Mouse (Mus musculus) left cerebral cortex, postnatal 36 days (tissue): Measurements from ENCODE around the gene Robo2. TPM values are rescaled to one million over a fixed set of nuclear protein-coding genes. Genes with fewer than 3 reads are reported as not detected.

Source experiments
- DNase-seq, 2 experiments: peaks; one replicate each; pipeline ENCODE4 v3.0.0; 2021 to 2022; ENCODE audit warnings: low spot score in 2 of 2, mixed read lengths in 1 of 2
- intact Hi-C: fragments of 180-260 bp; cut with DNase I; formaldehyde crosslinking; loops from one replicate; pipeline ENCODE4 v1.15.1; 2025
- total RNA-seq, 2 experiments: library from RNA; stranded (reverse); gene quantifications; 2 replicates each; pipeline ENCODE4 v1.2.3; 2021

Robo2 gene
- 100 to 1,000 TPM; 131 to 153 TPM for total RNA-seq

DNA sequence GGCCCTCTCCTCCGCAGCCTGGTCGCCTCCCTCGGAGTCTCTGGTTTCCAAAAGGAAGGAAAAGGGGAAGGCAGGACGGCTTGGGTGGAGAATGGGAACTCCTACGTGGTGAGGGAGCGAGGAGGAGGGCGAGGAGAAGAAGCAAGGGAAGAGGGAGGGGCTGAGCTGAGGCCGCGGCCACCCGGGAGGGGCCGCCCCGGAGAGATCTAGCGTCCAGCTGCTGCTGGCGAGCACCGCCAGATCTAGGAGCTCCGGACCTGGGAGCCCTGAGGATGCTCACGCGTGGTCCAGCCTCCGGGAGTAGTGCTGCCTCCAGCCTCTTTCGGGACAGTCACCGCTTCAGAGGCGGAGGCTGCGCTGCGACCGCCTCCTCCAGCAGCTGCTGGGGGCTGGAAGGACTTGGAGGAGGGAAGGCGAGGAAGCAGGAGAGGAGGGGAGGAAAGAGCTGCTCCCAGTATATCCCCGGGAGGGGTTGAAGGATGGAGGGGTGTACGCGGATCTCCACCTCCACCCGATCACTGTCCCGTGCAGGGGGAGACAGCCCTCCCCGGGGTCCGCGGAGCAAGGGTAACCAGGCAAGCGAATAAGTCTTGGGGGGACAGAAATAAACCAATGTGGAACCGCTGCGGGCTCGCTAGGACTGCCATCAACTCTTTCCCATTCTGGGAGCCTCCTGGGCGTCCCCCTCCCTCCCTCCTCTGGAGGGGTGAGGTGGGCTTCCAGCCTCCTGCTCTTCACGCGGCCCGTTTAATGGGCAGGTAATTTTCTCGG, at the start of gene Robo2:
TSS of gene Robo2 (minus strand) at position 345 of the 771 bp plus-strand sequence.
- peak; percentile 78 to 82 for DNase-seq

DNA sequence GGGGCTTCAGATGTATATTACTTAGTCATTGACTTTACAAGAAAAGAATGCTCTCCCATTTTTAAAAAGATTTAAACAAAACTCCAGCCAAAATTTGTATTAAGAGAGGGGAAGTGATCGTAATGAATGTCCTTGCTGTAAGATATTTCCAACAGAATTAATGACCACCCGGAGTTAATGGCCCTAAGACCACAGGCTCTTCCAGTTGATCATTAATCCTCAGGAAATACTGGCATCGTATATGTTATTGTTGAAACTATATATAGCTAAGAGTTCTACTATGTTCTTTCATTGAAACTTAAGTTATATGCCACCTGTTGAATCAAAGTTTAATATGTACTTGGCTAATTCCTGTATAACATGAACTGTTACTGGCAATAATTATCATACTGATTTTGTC, 46.5 kb upstream of the Robo2 start:
- intact Hi-C loops, result no loop called here
- no peak for DNase-seq

More for the DNA sequence above, at the start of gene Robo2:
- intact Hi-C loops, result loop anchor here (5.0 to 10.0 kb wide), 4 partner anchors 273 to 1414 kb away; no protein-coding TSS in a partner anchor

DNA sequence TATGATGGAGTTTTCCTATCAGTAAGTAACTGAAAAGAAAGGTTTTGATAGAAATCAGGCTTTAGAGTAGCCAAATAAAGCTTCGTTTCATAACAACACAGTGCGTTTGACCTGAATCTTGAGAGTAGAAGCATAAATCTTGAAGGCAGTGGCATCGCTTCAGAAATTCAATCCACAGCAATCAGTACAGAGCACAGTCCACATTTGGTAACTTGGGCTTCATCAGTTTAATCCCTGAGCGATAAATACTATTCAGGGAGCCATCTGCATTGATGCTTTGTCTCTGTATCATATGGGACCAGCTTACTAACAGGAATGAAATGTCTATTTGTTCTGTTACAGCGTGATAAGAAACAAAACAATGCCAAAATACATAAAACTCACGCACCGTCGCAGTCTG, 46.1 kb upstream of the Robo2 start:
- intact Hi-C loops, result no loop called here
- no peak for DNase-seq

DNA sequence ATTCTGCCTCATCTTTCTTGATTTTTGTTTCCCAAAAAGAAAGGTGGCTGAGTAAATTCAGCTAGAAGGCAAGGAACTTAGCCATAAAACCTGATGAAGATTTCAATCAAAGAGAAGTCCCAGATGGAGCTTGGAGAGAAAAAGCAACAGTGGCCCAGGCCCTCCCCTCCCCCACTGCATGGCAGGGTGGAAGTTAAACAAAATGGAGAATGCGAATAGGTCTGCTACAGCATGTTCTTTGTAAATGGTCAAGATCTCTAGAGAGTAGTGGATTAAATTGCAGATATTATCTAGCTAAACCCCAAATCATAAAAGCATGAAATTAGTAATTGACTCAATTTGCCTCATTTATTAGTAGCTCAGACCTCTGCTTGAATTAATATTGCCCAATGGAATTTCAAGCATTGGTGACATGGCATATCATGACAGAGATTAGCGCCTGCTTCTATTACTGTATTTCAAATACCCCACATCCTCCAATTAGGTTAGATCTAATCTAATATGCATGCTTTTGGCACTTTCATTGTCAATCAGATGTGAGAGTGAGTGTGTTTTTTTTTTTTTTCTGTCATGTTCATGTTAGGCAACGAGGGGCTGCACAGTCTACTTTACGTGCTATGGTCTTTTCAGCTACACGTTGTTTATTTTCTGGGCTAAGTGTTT, 45.3 kb upstream of the Robo2 start:
- no peak for DNase-seq
- intact Hi-C loops, result no loop called here

DNA sequence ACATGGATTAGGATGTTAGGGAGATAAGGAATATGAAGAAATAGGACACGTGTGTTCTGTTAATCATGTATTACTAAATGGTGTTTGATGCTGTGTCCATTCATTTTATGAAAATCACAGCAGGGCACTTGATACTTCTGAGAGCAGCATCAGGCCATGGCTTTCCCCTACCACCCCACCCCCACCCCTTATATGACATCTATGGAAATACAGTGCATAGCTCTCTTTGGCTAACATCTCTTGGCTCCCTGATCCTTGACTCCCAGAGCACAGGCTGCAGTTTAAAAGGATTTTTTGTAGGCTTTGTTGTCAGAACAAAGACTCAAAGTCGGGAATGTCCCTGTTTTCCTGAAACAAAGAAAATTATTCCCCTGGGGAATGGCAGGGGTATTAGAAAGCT, 43.6 kb upstream of the Robo2 start:
- intact Hi-C loops, result no loop called here
- no peak for DNase-seq

DNA sequence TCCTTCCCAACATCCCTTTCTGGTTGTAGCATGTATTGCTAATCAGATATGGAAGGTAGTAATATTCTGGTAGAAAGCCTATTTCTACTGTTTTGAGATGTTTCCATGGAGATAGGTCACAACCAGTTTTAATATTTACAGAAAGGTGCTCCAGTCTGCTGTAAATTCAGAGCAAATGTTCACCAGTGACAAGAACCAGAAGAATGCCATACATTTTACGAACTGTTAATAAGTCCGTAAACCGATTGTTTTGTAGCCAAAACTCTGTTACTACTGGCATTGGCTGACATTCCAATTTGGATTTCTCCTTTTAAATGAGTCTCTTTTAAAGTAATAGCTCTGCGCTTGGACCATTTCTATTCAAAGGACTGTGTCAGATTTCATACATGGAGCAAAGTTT, 36.4 kb upstream of the Robo2 start:
- DNase-seq, result no peak
- intact Hi-C loops, result no loop called here

DNA sequence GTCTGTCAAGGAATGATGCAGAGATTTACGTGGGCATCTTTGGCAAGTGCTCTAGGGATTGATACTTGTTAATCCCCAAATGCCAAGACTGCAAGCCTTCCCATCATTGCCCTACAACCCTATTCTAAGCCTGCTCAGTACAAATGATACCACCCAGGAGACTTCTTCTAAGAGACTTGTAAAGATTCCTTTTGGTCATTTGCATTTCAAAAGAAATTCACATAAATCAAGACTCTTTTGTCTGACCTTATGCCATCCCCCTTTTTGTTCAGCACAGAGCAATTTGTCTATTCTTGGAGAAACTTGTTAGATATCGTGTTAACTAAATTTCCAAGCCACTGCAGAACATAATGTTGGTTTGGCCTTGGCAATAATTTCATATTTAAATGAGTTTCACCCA, 15.4 kb upstream of the Robo2 start:
- intact Hi-C loops, result no loop called here
- no peak for DNase-seq

DNA sequence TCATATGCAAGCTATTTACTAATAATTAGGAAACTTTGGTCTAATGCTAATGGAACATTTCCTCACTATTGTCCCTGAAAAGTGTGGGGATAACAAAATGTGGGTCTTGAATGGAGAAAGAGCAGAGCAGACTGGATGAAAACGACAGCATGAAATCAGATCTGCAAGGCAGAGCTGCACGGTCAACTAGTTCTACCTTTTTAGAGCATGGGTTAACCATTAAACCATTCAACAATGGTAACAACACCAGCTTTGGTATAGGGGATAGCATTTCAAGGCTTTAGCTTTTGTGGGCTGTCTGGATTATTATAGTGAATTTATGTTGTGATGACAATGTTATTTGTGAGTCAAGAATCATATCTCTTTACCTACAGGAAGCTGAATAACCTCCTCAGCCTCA, 8.7 kb upstream of the Robo2 start:
- intact Hi-C loops, result no loop called here

DNA sequence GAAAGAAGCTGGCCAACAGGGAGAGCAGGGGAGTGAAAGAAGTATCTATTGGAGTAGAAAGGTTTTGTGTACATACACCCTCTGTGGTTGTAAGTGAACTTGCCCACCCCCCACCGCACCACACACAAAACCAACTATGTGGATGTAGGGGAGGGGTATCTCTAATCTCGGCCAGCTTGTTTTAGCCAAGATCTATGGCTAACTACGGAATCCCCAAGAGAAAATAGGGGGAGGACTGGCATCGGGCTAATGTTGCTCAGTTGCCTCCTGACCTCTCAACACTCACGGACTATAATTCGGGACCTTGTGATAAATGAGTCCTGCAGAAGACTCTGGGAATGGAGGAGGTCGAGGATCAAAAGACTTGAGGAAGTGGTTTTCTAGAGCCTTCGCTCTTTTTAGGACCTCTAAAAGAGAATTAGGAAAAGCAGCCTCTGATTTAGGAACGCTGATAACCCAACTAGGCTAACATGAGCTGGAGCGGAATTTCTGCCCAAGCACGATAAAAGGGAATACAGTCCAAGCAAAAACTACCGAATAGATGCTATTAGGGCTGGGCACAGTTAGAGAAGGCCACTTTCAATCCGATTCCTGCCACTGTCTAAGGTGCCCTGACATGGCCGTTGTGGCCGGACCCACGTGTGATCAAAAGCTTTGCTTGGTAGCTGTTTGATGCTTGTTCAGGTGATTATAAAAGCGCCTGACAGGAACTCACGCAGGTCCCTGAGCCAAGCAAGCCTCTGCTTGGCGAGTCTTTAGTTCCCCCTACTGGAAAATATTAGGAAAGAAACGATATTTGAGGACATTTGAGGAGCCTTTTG, 1.1 kb upstream of the Robo2 start:
- intact Hi-C loops, result loop anchor here (5.0 to 10.0 kb wide), 4 partner anchors 272 to 1415 kb away; no protein-coding TSS in a partner anchor
- DNase-seq, result peak; percentile 53 to 68

More for the DNA sequence above, 8.7 kb upstream of the Robo2 start:
- DNase-seq, result no peak

DNA sequence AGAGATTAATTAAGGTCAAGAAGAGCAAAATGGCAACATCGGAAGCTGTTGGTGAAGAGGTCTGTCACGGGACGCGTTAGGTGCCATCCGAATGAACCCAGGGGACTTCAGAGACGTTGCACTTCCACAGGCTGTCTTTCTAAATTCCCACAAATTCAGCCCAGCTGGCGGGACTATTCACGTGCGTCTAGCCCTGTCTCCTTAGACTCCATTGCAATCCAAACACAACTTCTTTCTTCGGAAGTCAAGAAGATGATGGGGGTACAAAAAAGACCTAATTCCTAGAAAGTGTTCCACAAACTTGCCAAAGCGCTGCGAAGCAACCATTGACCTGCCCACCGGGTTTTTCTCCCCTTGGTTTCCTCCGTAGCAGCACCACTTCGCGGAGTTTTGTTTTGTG, 604 bp downstream of the Robo2 start:
- no peak for DNase-seq
- intact Hi-C loops, result loop anchor here (5.0 to 10.0 kb wide), 4 partner anchors 274 to 1414 kb away; no protein-coding TSS in a partner anchor

DNA sequence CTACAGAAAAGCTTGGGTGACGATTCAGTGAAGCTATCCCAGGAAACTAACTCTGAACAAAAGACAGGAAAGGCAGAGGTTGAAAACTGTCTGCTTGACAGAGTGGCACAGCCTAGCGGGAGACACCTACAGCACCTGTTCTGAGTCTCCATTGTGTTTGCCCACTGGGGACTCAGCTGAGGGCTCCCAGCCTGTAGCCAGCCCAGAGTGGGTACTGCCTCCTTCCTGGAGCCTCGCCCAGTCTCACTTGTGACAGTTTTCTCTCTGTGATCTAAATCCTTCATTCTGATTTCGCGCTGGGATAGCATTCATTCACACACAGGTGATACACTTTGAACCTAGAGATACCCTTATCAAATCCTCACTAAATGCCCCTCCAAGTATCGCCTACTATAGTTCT, 1.5 kb downstream of the Robo2 start:
- peak in 1 of 2 experiments; percentile 19 for DNase-seq
- intact Hi-C loops, result loop anchor here (5.0 to 10.0 kb wide), 4 partner anchors 275 to 1413 kb away; no protein-coding TSS in a partner anchor

DNA sequence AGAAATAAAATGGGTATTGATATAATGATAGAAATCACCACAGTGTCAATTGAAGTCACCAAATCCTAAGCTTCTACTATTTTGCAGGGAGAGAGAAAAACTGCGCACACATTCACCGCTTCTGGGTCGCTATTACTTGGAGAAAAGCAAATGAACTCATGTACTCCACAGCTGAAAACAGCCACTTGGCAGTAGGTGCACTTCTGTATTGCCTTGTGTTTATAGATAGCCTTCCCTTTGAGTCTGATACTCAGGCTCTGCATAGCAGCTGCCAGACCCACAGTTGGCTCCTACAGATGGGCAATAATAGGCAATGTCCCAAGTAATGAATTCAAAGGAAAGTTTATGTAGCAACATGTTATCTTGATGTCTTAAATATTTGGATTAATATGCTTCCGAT, 2.1 kb downstream of the Robo2 start:
- intact Hi-C loops, result no loop called here
- no peak for DNase-seq

DNA sequence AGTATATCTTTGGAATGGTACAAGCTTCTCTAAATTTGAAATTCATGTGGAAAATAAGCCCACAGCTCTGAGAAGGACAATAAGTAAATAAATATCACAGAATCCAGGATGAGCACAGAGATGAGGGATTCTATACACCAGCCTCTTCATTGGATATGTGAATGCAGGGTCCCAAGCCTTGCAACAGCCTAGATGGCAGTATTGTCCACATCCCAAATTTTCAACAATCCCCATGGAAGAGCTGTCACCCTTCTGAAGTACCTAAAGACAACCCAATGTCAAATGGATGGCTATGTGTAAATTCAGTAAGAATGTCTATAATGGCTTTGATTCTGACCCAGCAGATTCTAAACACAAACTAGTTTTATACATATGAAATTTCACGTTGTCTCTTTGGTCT, 3.1 kb downstream of the Robo2 start:
- DNase-seq, result no peak
- intact Hi-C loops, result no loop called here

DNA sequence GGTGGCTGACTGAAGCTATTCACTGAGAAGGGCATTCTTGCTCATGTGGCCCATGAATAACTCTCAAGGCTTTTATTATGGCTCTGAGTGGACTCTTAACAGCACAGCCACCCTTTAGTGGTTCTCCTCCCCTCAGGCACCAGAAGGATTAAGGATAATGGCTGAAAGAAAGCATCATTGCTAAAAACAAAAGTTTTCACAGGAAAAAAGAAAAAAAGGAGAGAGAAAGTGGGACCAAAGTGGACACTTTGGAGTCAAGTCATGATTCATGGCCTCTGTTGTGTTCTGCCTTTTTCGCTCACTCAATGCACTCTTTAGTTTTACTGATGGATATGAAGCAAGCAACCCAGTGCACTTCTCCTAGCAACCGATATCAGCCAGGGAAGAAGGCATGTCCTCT, 14.3 kb downstream of the Robo2 start:
- no peak for DNase-seq
- intact Hi-C loops, result no loop called here

DNA sequence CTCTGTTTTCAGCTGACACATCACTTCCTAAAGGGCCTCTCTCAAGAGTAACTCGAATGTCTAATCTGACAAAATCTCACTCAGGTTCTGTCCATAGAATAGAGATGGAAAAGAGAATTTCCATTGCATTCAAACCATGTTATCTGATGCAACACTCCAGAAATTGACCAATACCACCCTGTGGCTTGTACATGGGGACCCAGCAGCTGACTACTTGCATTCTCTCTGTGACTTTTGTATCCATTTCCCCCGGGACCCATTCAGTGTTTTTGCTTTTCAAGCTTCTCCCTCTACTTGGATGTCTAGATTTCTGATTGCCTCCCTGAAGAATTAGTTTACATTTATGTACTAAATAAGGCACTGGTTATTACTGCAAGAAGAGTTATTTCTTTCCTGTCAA, 15.9 kb downstream of the Robo2 start:
- no peak for DNase-seq
- intact Hi-C loops, result no loop called here

DNA sequence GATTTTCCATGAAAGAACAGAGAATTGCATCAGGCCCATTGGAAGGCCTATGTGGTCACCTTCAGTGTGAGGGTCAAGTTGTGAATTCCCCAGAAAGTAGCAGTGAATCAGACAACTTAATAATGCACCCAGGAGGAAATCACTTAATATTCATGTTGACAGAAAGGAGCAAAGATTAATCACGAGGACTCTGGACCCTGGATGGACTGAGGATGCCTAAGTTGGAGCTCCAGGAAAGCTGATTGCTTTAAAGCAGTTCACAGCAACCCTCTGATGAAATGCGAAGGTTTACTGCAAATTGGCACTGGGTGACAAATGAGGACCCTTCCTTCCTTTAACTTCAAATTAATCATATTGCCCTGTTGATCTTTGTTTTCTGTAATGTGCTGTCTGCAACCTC, 32.2 kb downstream of the Robo2 start:
- intact Hi-C loops, result no loop called here
- no peak for DNase-seq

DNA sequence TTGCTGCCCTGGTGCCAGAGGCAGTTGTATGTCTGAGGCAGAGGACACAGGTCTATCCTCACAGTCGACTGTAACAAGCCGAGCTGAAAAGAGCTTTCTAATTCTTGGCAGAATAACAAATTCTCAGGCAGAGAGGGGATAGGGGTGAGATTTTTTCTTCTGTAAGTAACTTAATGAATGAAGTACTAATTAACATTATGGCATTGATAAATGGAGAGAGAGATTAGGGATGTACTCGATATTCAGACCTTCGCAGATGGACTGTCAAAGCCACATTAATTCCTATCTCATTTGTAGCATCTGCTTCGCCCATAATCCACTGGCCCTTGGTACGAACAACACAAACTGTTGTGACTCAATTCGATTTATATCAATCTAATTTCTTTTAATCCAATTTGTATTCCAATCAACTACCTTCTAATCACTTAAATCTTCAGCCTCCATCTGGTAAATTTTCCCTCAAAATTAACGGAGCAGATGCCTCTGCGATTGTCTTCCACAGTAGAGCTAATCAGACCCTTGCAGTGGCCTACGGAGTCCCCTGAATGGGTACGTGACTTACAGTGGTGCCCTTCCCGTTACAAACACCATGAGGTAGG, 36.2 kb downstream of the Robo2 start:
- DNase-seq, result no peak
- intact Hi-C loops, result no loop called here

DNA sequence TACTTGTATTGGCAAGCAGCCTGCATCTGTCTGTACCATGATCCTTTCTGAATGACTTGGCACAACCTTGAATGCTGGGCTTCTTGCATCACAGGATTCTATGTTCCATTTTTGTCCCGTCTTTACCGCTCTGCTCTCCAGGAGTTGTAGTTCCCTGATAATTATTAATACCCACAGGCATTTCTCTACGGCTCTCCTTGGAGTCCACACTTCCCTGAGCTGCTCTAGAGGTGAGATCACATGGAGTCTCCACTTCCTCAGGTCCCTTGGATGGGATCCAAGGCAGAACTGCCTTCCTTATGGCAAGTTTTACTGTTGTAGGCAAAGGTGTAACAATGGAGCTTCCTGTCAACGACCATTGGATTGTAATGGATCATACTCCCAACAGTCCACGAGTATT, 37.1 kb downstream of the Robo2 start:
- intact Hi-C loops, result no loop called here
- DNase-seq, result no peak

DNA sequence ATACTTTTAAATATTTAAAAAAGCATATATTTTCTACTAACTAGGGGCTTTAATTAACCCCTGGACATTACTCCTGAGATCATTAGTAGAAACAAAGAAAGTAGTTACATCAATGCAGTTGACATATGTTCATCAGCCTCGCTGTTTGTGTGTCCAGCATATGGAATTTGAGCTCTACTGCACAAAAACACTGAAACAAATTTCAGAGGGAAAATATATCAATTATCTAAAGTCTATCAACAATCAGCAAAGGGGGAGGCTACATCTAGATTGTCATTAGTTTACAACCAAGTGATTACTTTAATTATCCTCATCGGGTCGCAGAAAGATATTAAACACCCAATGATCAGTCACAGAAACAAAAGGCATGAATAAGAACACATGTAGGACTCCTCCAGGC, 38.2 kb downstream of the Robo2 start:
- intact Hi-C loops, result no loop called here

DNA sequence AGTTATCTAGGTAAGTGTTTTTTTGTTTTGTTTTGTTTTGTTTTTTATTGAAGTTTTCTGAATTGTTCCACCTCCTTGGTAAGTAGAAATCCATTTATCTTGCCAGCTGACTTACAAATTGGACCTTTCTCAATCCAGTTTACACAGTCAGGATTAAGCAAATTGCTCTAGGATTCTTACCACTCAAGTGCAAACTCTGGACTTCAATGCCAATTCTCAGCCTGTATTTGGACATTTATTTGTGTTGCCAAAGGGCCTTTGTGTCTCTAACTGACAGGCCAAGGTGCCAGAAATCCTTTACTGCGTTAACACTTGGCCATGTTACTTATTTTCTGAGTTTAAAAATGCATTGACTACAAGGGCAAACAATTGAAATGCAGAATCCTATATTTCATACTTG, 38.7 kb downstream of the Robo2 start:
- intact Hi-C loops, result no loop called here
- DNase-seq, result no peak

More for the DNA sequence above, 38.2 kb downstream of the Robo2 start:
- no peak for DNase-seq
